Mouse (Mus musculus) CH12.LX (cell line): Measurements from ENCODE around the gene Mfsd5.

Experiments
- CTCF ChIP-seq, 2 experiments: IDR thresholded peaks in 1 of 2; conservative IDR thresholded peaks in 1 of 2; 2 replicates each; pipeline ENCODE4 v1.5.1; 2011 to 2012; ENCODE audit warnings: low read depth in 2 of 2, low read length in 2 of 2, improper control_type of control experiment in 1 of 2, inconsistent platforms in 1 of 2, mild to moderate bottlenecking in 1 of 2, moderate library complexity in 1 of 2
- E2F4 ChIP-seq: IDR thresholded peaks from 2 replicates; pipeline ENCODE4 v1.6.1; 2011; ENCODE audit warnings: low read depth, low read length, improper control_type of control experiment; ENCODE audit not compliant: insufficient replicate concordance
- EP300 ChIP-seq: IDR thresholded peaks from 2 replicates; pipeline ENCODE4 v1.6.1; 2011; ENCODE audit warnings: low read length, improper control_type of control experiment
- MAX ChIP-seq: IDR thresholded peaks from 2 replicates; pipeline ENCODE4 v1.6.1; 2011; ENCODE audit warnings: low read length, improper control_type of control experiment
- POLR2A ChIP-seq: IDR thresholded peaks from 2 replicates; pipeline ENCODE4 v1.6.1; 2011; ENCODE audit warnings: low read depth, mild to moderate bottlenecking, improper control_type of control experiment, low read length

GRCm38 (mm10) chr15:102283648-102284047 is 4.4 kb downstream of the Mfsd5 start:
- TF ChIP-seq POLR2A (no peak), CTCF (conservative IDR thresholded peaks at IDR 0.05 in 1 of 2, IDR thresholded peaks at IDR 0.05 in 1 of 2; ENCODE audit: low read depth in 2 of 2, low read length in 2 of 2) (no peak), MAX (no peak), E2F4 (no peak), EP300 (no peak)
